In the genomic region with DNA sequence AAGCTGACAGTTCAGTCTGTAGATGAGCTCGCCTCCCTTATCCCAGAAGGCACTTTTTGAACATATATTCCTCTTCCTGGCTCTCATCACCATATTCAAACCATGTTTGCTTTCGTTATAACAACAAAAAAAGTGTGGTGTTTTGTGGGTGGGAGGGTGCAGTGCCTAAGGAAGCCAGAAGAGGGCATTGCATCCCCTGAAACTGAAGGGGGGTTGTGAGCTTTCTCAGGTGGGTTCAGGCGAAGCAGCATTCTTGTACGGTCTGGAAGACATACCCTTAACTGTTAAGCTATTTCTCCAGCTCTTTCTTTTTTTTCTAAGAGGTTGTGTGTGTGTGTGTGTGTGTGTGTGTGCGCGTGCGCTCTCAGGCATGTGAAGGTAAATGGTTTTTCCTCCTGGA, we compare ENCODE assay signal across 8 mouse cellular contexts. TPM values are rescaled to one million over a fixed set of nuclear protein-coding genes. Genes with fewer than 3 reads are reported as not detected.
DNase-seq lines count a peak whose midpoint lies in the region; ATAC-seq and TF ChIP-seq lines count a peak whose summit lies in the region.

No protein-coding gene starts in this region.

- H3K27ac ChIP-seq in forebrain, embryonic 12.5 days = 0 out of 2 replicates have a peak overlapping the region, but pooled peaks have one; percentile 42
- no peak overlapping the region for H3K27ac ChIP-seq in hindbrain, embryonic 14.5 days
- H3K27ac ChIP-seq in limb, embryonic 11.5 days (replicated peaks; ENCODE audit: low read depth, low read length) = no peak overlapping the region; the same call in 1 of the 2 replicates
- H3K27ac ChIP-seq in midbrain, embryonic 14.5 days (replicated peaks; ENCODE audit: low read depth, low read length) = no peak overlapping the region
- H3K27ac ChIP-seq in stomach, postnatal 0 days (replicated peaks) = peak overlapping the region; percentile 98

- TF ChIP-seq CTCF in stomach, postnatal 0 days (IDR thresholded peaks at IDR 0.05; ENCODE audit: low read depth) = peak; percentile 94

- H3K9ac ChIP-seq in forebrain, embryonic 12.5 days = no peak overlapping the region
- no peak overlapping the region for H3K9ac ChIP-seq in hindbrain, embryonic 14.5 days
- no peak overlapping the region for H3K9ac ChIP-seq in limb, embryonic 11.5 days (ENCODE audit: low read length)
- no peak overlapping the region for H3K9ac ChIP-seq in midbrain, embryonic 14.5 days (replicated peaks; ENCODE audit: low read length)
- no peak overlapping the region; the same call in 1 of the 2 replicates for H3K9ac ChIP-seq in stomach, postnatal 0 days (ENCODE audit: low read length)

- H3K36me3 ChIP-seq in erythroblast, embryonic 14.5 days (ENCODE audit: control insufficient read depth) = peaks cover 50% of the 10 kb centered on the region
- H3K36me3 ChIP-seq in forebrain, embryonic 12.5 days (replicated peaks) = peaks cover 46% of the 10 kb centered on the region
- peaks cover 47% of the 10 kb centered on the region for H3K36me3 ChIP-seq in hindbrain, embryonic 14.5 days (replicated peaks; ENCODE audit: control insufficient read depth, insufficient read depth)
- H3K36me3 ChIP-seq in limb, embryonic 11.5 days (ENCODE audit: control insufficient read depth, insufficient read depth, low read length) = peaks cover 15% of the 10 kb centered on the region; the same call in 1 of the 2 replicates
- peaks cover 44% of the 10 kb centered on the region for H3K36me3 ChIP-seq in midbrain, embryonic 14.5 days (ENCODE audit: control insufficient read depth, insufficient read depth, low read length)
- no peaks in the 10 kb centered on the region; the same call in 1 of the 2 replicates for H3K36me3 ChIP-seq in stomach, postnatal 0 days (ENCODE audit: control insufficient read depth, insufficient read depth, low read length)

- peaks cover 16% of the 10 kb centered on the region for H3K27me3 ChIP-seq in erythroblast, embryonic 14.5 days (ENCODE audit: control insufficient read depth)
- H3K27me3 ChIP-seq in forebrain, embryonic 12.5 days = peaks cover 38% of the 10 kb centered on the region
- H3K27me3 ChIP-seq in hindbrain, embryonic 14.5 days (ENCODE audit: control insufficient read depth, insufficient read depth, low read length) = peaks cover 6% of the 10 kb centered on the region
- peaks cover 15% of the 10 kb centered on the region for H3K27me3 ChIP-seq in limb, embryonic 11.5 days (ENCODE audit: control insufficient read depth, insufficient read depth, low read length)
- peaks cover 18% of the 10 kb centered on the region for H3K27me3 ChIP-seq in midbrain, embryonic 14.5 days (ENCODE audit: control insufficient read depth, insufficient read depth, low read length)
- no peaks in the 10 kb centered on the region for H3K27me3 ChIP-seq in stomach, postnatal 0 days (ENCODE audit: control insufficient read depth, insufficient read depth, low read length)

- no peak for ATAC-seq in erythroblast, adult 5-6 weeks (replicated peaks; ENCODE audit: low FRiP score, poor library complexity, severe bottlenecking)
- no peak for ATAC-seq in forebrain, embryonic 12.5 days (ENCODE audit: low FRiP score)
- no peak for ATAC-seq in hindbrain, embryonic 14.5 days (ENCODE audit: low FRiP score)
- ATAC-seq in limb, embryonic 11.5 days (ENCODE audit: insufficient number of reproducible peaks, low FRiP score, low TSS enrichment, low read depth) = no peak
- no peak for ATAC-seq in midbrain, embryonic 14.5 days (ENCODE audit: low FRiP score, low TSS enrichment)
- no peak for ATAC-seq in stomach, postnatal 0 days (ENCODE audit: low FRiP score, low TSS enrichment)

- WGBS in forebrain, embryonic 12.5 days = 21% methylated on average over 7 of the region's 7 CpGs
- WGBS in hindbrain, embryonic 14.5 days = 37% methylated on average over 7 of the region's 7 CpGs
- 30% methylated on average over 7 of the region's 7 CpGs for WGBS in limb, embryonic 11.5 days
- WGBS in midbrain, embryonic 14.5 days = 29% methylated on average over 7 of the region's 7 CpGs
- 19% methylated on average over 7 of the region's 7 CpGs for WGBS in stomach, postnatal 0 days

- peaks cover 96% of the 10 kb centered on the region for H3K4me1 ChIP-seq in erythroblast, embryonic 14.5 days (ENCODE audit: control insufficient read depth)
- H3K4me1 ChIP-seq in forebrain, embryonic 12.5 days = peaks cover 67% of the 10 kb centered on the region
- H3K4me1 ChIP-seq in hindbrain, embryonic 14.5 days (replicated peaks; ENCODE audit: control insufficient read depth, insufficient read depth, low read length) = peaks cover 44% of the 10 kb centered on the region
- H3K4me1 ChIP-seq in limb, embryonic 11.5 days (ENCODE audit: control insufficient read depth, insufficient read depth, low read length) = peaks cover 48% of the 10 kb centered on the region
- peaks cover 54% of the 10 kb centered on the region for H3K4me1 ChIP-seq in midbrain, embryonic 14.5 days (ENCODE audit: control insufficient read depth, insufficient read depth, low read length)
- H3K4me1 ChIP-seq in stomach, postnatal 0 days (replicated peaks; ENCODE audit: control insufficient read depth, insufficient read depth) = peaks cover 17% of the 10 kb centered on the region

- no peak for TF ChIP-seq EP300 in stomach, postnatal 0 days (optimal IDR thresholded peaks at IDR 0.05)

- H3K9me3 ChIP-seq in erythroblast, embryonic 14.5 days (ENCODE audit: control insufficient read depth, low read length) = no peaks in the 10 kb centered on the region
- H3K9me3 ChIP-seq in forebrain, embryonic 12.5 days = no peaks in the 10 kb centered on the region
- no peaks in the 10 kb centered on the region for H3K9me3 ChIP-seq in hindbrain, embryonic 14.5 days (ENCODE audit: control insufficient read depth, low read length)
- no peaks in the 10 kb centered on the region for H3K9me3 ChIP-seq in limb, embryonic 11.5 days (ENCODE audit: control insufficient read depth, low read length)
- no peaks in the 10 kb centered on the region for H3K9me3 ChIP-seq in midbrain, embryonic 14.5 days (ENCODE audit: control insufficient read depth, low read length)
- H3K9me3 ChIP-seq in stomach, postnatal 0 days (ENCODE audit: control insufficient read depth, low read length) = no peaks in the 10 kb centered on the region

- peak overlapping the region; percentile 88; the same call in 1 of the 2 replicates for H3K4me2 ChIP-seq in forebrain, embryonic 12.5 days
- H3K4me2 ChIP-seq in hindbrain, embryonic 14.5 days (replicated peaks) = peak overlapping the region; percentile 97
- peak overlapping the region; percentile 97 for H3K4me2 ChIP-seq in limb, embryonic 11.5 days (ENCODE audit: low read depth, severe bottlenecking)
- peak overlapping the region; percentile 99 for H3K4me2 ChIP-seq in midbrain, embryonic 14.5 days (ENCODE audit: low read length)
- peak overlapping the region; percentile 96 for H3K4me2 ChIP-seq in stomach, postnatal 0 days (replicated peaks; ENCODE audit: low read depth)

- peak overlapping the region; percentile 71 for H3K4me3 ChIP-seq in erythroblast, embryonic 14.5 days (replicated peaks)
- no peak overlapping the region for H3K4me3 ChIP-seq in forebrain, embryonic 12.5 days (replicated peaks)
- H3K4me3 ChIP-seq in hindbrain, embryonic 14.5 days (replicated peaks; ENCODE audit: low read length) = no peak overlapping the region; the same call in 1 of the 2 replicates
- no peak overlapping the region for H3K4me3 ChIP-seq in limb, embryonic 11.5 days (ENCODE audit: low read depth, low read length)
- H3K4me3 ChIP-seq in midbrain, embryonic 14.5 days (replicated peaks; ENCODE audit: low read depth, low read length) = no peak overlapping the region
- H3K4me3 ChIP-seq in stomach, postnatal 0 days (ENCODE audit: low read depth, low read length) = 0 out of 2 replicates have a peak overlapping the region, but pooled peaks have one; percentile 80

- DNase-seq in adrenal gland, adult 8-10 months = peak; percentile 61
- no peak for DNase-seq in hindbrain, embryonic 14.5 days (ENCODE audit: low spot score)
- DNase-seq in limb, embryonic 11.5 days (ENCODE audit: low spot score) = peak; percentile 81
- peak; percentile 74 for DNase-seq in midbrain, embryonic 14.5 days
- DNase-seq in stomach, postnatal 0 days (ENCODE audit: low spot score) = peak; percentile 79

RNA-seq across cellular contexts. Expression of gene Junb, which starts 3.1 kb away (rescaled TPM):
- polyA plus RNA-seq in erythroblast, embryonic 14.5 days (2012) = 9.6 and 10.3 TPM in 2 replicates
- 6.1 and 6.7 TPM in 2 replicates for total RNA-seq in erythroblast, adult 5-6 weeks (2015; ENCODE audit: low replicate concordance)
- 15.5 and 16.1 TPM in 2 replicates for total RNA-seq in erythroblast, adult 5-6 weeks (2017; ENCODE audit: low replicate concordance)
- 100 to 1,000 TPM in 1 of 4 experiments, 10 to 100 TPM in 3; 39.9 to 211 (median 52.4) TPM for total RNA-seq in adrenal gland, adult 8-10 months (2022)
- 4.8 and 4.9 TPM in 2 replicates for polyA plus RNA-seq in forebrain, embryonic 12.5 days (2016; fragmentation: Nextera tagmentation; extraction: Ambion mirVana)
- 6.0 and 6.2 TPM in 2 replicates for polyA plus RNA-seq in hindbrain, embryonic 14.5 days (2014; fragmentation: Nextera tagmentation; extraction: Ambion mirVana)
- 7.2 and 7.7 TPM in 2 replicates for polyA plus RNA-seq in limb, embryonic 11.5 days (2014; fragmentation: Nextera tagmentation; extraction: Ambion mirVana)
- 4.3 and 5.7 TPM in 2 replicates for polyA plus RNA-seq in midbrain, embryonic 14.5 days (2014; fragmentation: Nextera tagmentation; extraction: Ambion mirVana)
- polyA plus RNA-seq in stomach, postnatal 0 days (2015; fragmentation: Nextera tagmentation; extraction: Ambion mirVana) = 88.5 and 95.9 TPM in 2 replicates

RNA-seq across cellular contexts. Expression of gene Rnaseh2a, which starts 5.9 kb away (rescaled TPM):
- 162 and 179 TPM in 2 replicates for polyA plus RNA-seq in erythroblast, embryonic 14.5 days (2012)
- total RNA-seq in erythroblast, adult 5-6 weeks (2015; ENCODE audit: low replicate concordance) = 31.8 and 67.2 TPM in 2 replicates
- 37.4 and 37.9 TPM in 2 replicates for total RNA-seq in erythroblast, adult 5-6 weeks (2017; ENCODE audit: low replicate concordance)
- 100 to 1,000 TPM in 3 of 4 experiments, 10 to 100 TPM in 1; 89.0 to 142 (median 110) TPM for total RNA-seq in adrenal gland, adult 8-10 months (2022)
- 117 and 124 TPM in 2 replicates for polyA plus RNA-seq in forebrain, embryonic 12.5 days (2016; fragmentation: Nextera tagmentation; extraction: Ambion mirVana)
- polyA plus RNA-seq in hindbrain, embryonic 14.5 days (2014; fragmentation: Nextera tagmentation; extraction: Ambion mirVana) = 47.8 and 48.4 TPM in 2 replicates
- 127 and 133 TPM in 2 replicates for polyA plus RNA-seq in limb, embryonic 11.5 days (2014; fragmentation: Nextera tagmentation; extraction: Ambion mirVana)
- polyA plus RNA-seq in midbrain, embryonic 14.5 days (2014; fragmentation: Nextera tagmentation; extraction: Ambion mirVana) = 51.7 and 54.4 TPM in 2 replicates
- 79.4 and 80.1 TPM in 2 replicates for polyA plus RNA-seq in stomach, postnatal 0 days (2015; fragmentation: Nextera tagmentation; extraction: Ambion mirVana)

RNA-seq across cellular contexts. Expression of gene Prdx2, which starts 6.0 kb away (rescaled TPM):
- 111 and 222 TPM in 2 replicates for polyA plus RNA-seq in erythroblast, embryonic 14.5 days (2012)
- total RNA-seq in erythroblast, adult 5-6 weeks (2015; ENCODE audit: low replicate concordance) = 1,192 and 1,430 TPM in 2 replicates
- 2,193 and 2,235 TPM in 2 replicates for total RNA-seq in erythroblast, adult 5-6 weeks (2017; ENCODE audit: low replicate concordance)
- total RNA-seq in adrenal gland, adult 8-10 months (2022) = 100 to 1,000 TPM; 651 to 758 (median 708) TPM
- 1,271 and 1,280 TPM in 2 replicates for polyA plus RNA-seq in forebrain, embryonic 12.5 days (2016; fragmentation: Nextera tagmentation; extraction: Ambion mirVana)
- 1,143 and 1,221 TPM in 2 replicates for polyA plus RNA-seq in hindbrain, embryonic 14.5 days (2014; fragmentation: Nextera tagmentation; extraction: Ambion mirVana)
- polyA plus RNA-seq in limb, embryonic 11.5 days (2014; fragmentation: Nextera tagmentation; extraction: Ambion mirVana) = 1,235 and 1,326 TPM in 2 replicates
- polyA plus RNA-seq in midbrain, embryonic 14.5 days (2014; fragmentation: Nextera tagmentation; extraction: Ambion mirVana) = 1,531 and 1,588 TPM in 2 replicates
- 370 and 376 TPM in 2 replicates for polyA plus RNA-seq in stomach, postnatal 0 days (2015; fragmentation: Nextera tagmentation; extraction: Ambion mirVana)

RNA-seq across cellular contexts. Expression of gene Gm49661, which starts 6.2 kb away (rescaled TPM):
- not detected in 2 replicates for polyA plus RNA-seq in erythroblast, embryonic 14.5 days (2012)
- total RNA-seq in erythroblast, adult 5-6 weeks (2015; ENCODE audit: low replicate concordance) = not detected in 2 replicates
- total RNA-seq in erythroblast, adult 5-6 weeks (2017; ENCODE audit: low replicate concordance) = not detected in 2 replicates
- total RNA-seq in adrenal gland, adult 8-10 months (2022) = 1 to 10 TPM in 2 of 4 experiments, not detected in 2; 1.7 to 2.3 TPM
- polyA plus RNA-seq in forebrain, embryonic 12.5 days (2016; fragmentation: Nextera tagmentation; extraction: Ambion mirVana) = not detected in 2 replicates
- not detected in 2 replicates for polyA plus RNA-seq in hindbrain, embryonic 14.5 days (2014; fragmentation: Nextera tagmentation; extraction: Ambion mirVana)
- polyA plus RNA-seq in limb, embryonic 11.5 days (2014; fragmentation: Nextera tagmentation; extraction: Ambion mirVana) = not detected in 2 replicates
- not detected in 2 replicates for polyA plus RNA-seq in midbrain, embryonic 14.5 days (2014; fragmentation: Nextera tagmentation; extraction: Ambion mirVana)
- not detected in 2 replicates for polyA plus RNA-seq in stomach, postnatal 0 days (2015; fragmentation: Nextera tagmentation; extraction: Ambion mirVana)

RNA-seq across cellular contexts. Expression of gene Hook2, which starts 15.0 kb away (rescaled TPM):
- 0.46 and 0.58 TPM in 2 replicates for polyA plus RNA-seq in erythroblast, embryonic 14.5 days (2012)
- 1.9 and 5.0 TPM in 2 replicates for total RNA-seq in erythroblast, adult 5-6 weeks (2015; ENCODE audit: low replicate concordance)
- total RNA-seq in erythroblast, adult 5-6 weeks (2017; ENCODE audit: low replicate concordance) = 1.6 and 6.1 TPM in 2 replicates
- total RNA-seq in adrenal gland, adult 8-10 months (2022) = 10 to 100 TPM in 2 of 4 experiments, 1 to 10 TPM in 2; 6.2 to 12.7 (median 10.5) TPM
- 16.1 and 18.2 TPM in 2 replicates for polyA plus RNA-seq in forebrain, embryonic 12.5 days (2016; fragmentation: Nextera tagmentation; extraction: Ambion mirVana)
- polyA plus RNA-seq in hindbrain, embryonic 14.5 days (2014; fragmentation: Nextera tagmentation; extraction: Ambion mirVana) = 24.6 and 27.3 TPM in 2 replicates
- 14.5 and 15.2 TPM in 2 replicates for polyA plus RNA-seq in limb, embryonic 11.5 days (2014; fragmentation: Nextera tagmentation; extraction: Ambion mirVana)
- polyA plus RNA-seq in midbrain, embryonic 14.5 days (2014; fragmentation: Nextera tagmentation; extraction: Ambion mirVana) = 25.8 and 31.4 TPM in 2 replicates
- polyA plus RNA-seq in stomach, postnatal 0 days (2015; fragmentation: Nextera tagmentation; extraction: Ambion mirVana) = 28.8 and 30.9 TPM in 2 replicates

Comparison
In these comparisons a context has a peak if more than half of its experiments do, and no peak if none do; other contexts are left out.
1. H3K4me3 ChIP-seq: peak in erythroblast, embryonic 14.5 days (single experiment) and stomach, postnatal 0 days (single experiment); none in forebrain, embryonic 12.5 days (single experiment), hindbrain, embryonic 14.5 days (single experiment), limb, embryonic 11.5 days (single experiment) and midbrain, embryonic 14.5 days (single experiment).
2. H3K27ac ChIP-seq: peak in forebrain, embryonic 12.5 days (single experiment) and stomach, postnatal 0 days (single experiment); none in hindbrain, embryonic 14.5 days (single experiment), limb, embryonic 11.5 days (single experiment) and midbrain, embryonic 14.5 days (single experiment).
3. Peak in every context shown above with its lines, with median percentiles within 50 percentile points of each other: H3K4me2 ChIP-seq.